In the genomic region with DNA sequence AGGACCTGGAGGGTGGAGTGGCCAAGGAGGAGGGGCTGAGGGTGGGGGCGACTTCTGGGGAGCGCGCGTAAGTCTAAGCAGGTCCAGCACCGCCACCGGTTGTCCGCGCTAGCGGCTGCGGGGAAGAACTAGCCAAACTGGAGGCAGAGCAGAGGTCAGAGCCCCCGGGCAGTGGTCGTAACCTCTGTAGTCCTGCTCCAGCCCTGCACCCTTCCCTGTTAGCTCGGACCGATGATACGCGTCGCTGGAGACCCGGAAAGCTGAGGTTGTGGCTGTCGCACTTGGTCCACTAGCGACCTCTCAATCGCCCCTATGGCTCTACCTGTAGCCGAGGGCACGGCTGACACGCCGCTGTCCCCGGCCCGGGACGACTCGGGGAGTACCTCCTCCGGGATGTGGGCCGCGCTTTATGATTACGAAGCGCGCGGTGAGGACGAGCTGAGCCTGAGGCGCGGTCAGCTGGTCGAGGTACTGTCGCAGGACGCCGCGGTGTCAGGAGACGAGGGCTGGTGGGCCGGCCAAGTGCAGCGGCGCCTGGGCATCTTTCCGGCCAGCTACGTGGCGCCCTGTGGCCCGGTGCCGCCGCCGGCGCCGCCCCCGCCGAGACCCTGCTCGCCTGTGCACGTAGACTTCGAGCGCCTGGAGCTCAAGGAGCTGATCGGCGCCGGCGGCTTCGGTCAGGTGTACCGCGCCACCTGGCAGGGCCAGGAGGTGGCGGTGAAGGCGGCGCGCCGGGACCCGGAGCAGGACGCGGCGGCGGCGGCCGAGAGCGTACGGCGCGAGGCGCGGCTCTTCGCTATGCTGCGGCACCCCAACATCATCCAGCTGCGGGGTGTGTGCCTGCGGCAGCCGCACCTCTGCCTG, we compare ENCODE assay signal across 9 mouse cellular contexts. TPM values are rescaled to one million over a fixed set of nuclear protein-coding genes. Genes with fewer than 3 reads are reported as not detected.
DNase-seq lines count a peak whose midpoint lies in the region; ATAC-seq and TF ChIP-seq lines count a peak whose summit lies in the region.
"Had no signal": no experiment of that assay in that cellular context is flagged by ENCODE, and none has a peak within 500 bp of the region (broad histone marks: within the 10 kb centered on the region; RNA-seq: fewer than 3 reads in every experiment).

A gene (plus strand): TSS at position 86 of the 864 bp plus-strand sequence.

- TF ChIP-seq POLR2A in kidney, adult 2 months (IDR thresholded peaks at IDR 0.05; ENCODE audit: low read depth, low read length), result no peak
- TF ChIP-seq POLR2A in thymus, adult 2 months (IDR thresholded peaks at IDR 0.05; ENCODE audit: control insufficient read depth, extremely low read depth, insufficient read depth, low read length, poor library complexity), result no peak

- ATAC-seq in intestine, postnatal 0 days, result peak; percentile 60
- no peak for ATAC-seq in CD4-positive, CD25-positive, alpha-beta regulatory T cell, adult 4 months

- peak within 1 kb of the TSS; percentile 85 for H3K27ac ChIP-seq in kidney, adult 2 months (ENCODE audit: insufficient read depth, low read depth, low read length)
- peak within 1 kb of the TSS; percentile 94 for H3K27ac ChIP-seq in intestine, postnatal 0 days (ENCODE audit: low read depth, low read length)
- no peak within 1 kb of the TSS for H3K27ac ChIP-seq in thymus, adult 2 months (ENCODE audit: control insufficient read depth, insufficient read depth, low read length)

- peak within 1 kb of the TSS; percentile 59 for H3K4me3 ChIP-seq in kidney, adult 2 months (ENCODE audit: insufficient read depth, low read depth, low read length)
- peak within 1 kb of the TSS; percentile 68 for H3K4me3 ChIP-seq in intestine, postnatal 0 days (ENCODE audit: low read depth, low read length)
- H3K4me3 ChIP-seq in thymus, adult 2 months (ENCODE audit: control insufficient read depth, insufficient read depth, low read length), result no peak within 1 kb of the TSS

- peak; percentile 50 for DNase-seq in kidney, adult 2 months
- no peak for DNase-seq in kidney, adult 9 months
- peak; percentile 33 to 62 for DNase-seq in cerebellum, adult 18-20 months
- peak; percentile 7 for DNase-seq in gastrocnemius, postnatal 25 days
- DNase-seq in mesoderm, embryonic 11.5 days (ENCODE audit: low read depth, low spot score), result peak; percentile 35
- DNase-seq in thymus, adult 2 months, result no peak

- H3K27me3 ChIP-seq in kidney, adult 2 months (replicated peaks; ENCODE audit: control insufficient read depth, insufficient read depth, low read length), result no peaks in the 10 kb centered on the region
- peaks cover 15% of the 10 kb centered on the region for H3K27me3 ChIP-seq in intestine, postnatal 0 days (replicated peaks; ENCODE audit: control insufficient read depth, insufficient read depth, low read length)
- peaks cover 14% of the 10 kb centered on the region for H3K27me3 ChIP-seq in thymus, adult 2 months (ENCODE audit: control insufficient read depth, insufficient read depth, low read length)

- WGBS in kidney, adult 2 months, result under 1% methylated on average over 93 of the region's 93 CpGs
- WGBS in intestine, postnatal 0 days, result under 1% methylated on average over 84 of the region's 93 CpGs
- 2% methylated on average over 85 of the region's 93 CpGs for WGBS in thymus, adult 2 months

- no peak for TF ChIP-seq CTCF in kidney, adult 2 months (conservative IDR thresholded peaks at IDR 0.05; ENCODE audit: insufficient read depth, insufficient read length, low read depth, low read length)
- TF ChIP-seq CTCF in intestine, postnatal 0 days (IDR thresholded peaks at IDR 0.05; ENCODE audit: low read depth), result peak; percentile 47
- TF ChIP-seq CTCF in thymus, adult 2 months (IDR thresholded peaks at IDR 0.05; ENCODE audit: borderline replicate concordance, control insufficient read depth, extremely low read depth, insufficient read depth, low read length, poor library complexity), result no peak

- H3K4me2 ChIP-seq in intestine, postnatal 0 days (replicated peaks; ENCODE audit: low read depth), result peak within 1 kb of the TSS; percentile 85

- peak within 1 kb of the TSS; percentile 74 for H3K9ac ChIP-seq in intestine, postnatal 0 days (ENCODE audit: low read depth, low read length)

- no peaks in the 10 kb centered on the region for H3K36me3 ChIP-seq in kidney, adult 2 months (ENCODE audit: control insufficient read depth, insufficient read depth, low read length)
- no peaks in the 10 kb centered on the region for H3K36me3 ChIP-seq in intestine, postnatal 0 days (ENCODE audit: control insufficient read depth, insufficient read depth)
- H3K36me3 ChIP-seq in thymus, adult 2 months (ENCODE audit: control insufficient read depth, insufficient read depth, low read length), result no peaks in the 10 kb centered on the region

- no peaks in the 10 kb centered on the region for H3K9me3 ChIP-seq in intestine, postnatal 0 days (ENCODE audit: control insufficient read depth)

- H3K4me1 ChIP-seq in kidney, adult 2 months (ENCODE audit: control insufficient read depth, insufficient read depth, low read length), result peaks cover 15% of the 10 kb centered on the region; the same call in 1 of the 2 replicates
- no peaks in the 10 kb centered on the region for H3K4me1 ChIP-seq in intestine, postnatal 0 days (replicated peaks; ENCODE audit: control insufficient read depth, insufficient read depth, low read length)
- H3K4me1 ChIP-seq in thymus, adult 2 months (replicated peaks; ENCODE audit: control insufficient read depth, insufficient read depth, low read length), result no peaks in the 10 kb centered on the region; the same call in 1 of the 2 replicates

RNA-seq across cellular contexts. Expression of the gene that starts here (rescaled TPM):
- polyA plus RNA-seq in kidney, adult 2 months (2012; rRNA removed), result 4.4 and 5.0 TPM in 2 replicates
- under 1 TPM; 0.05 to 0.08 TPM for total RNA-seq in gastrocnemius, postnatal 25 days (2021)
- 4.5 and 5.1 TPM in 2 replicates for polyA plus RNA-seq in intestine, postnatal 0 days (2015; fragmentation: Nextera tagmentation; extraction: Ambion mirVana)
- polyA plus RNA-seq in CD4-positive, CD25-positive, alpha-beta regulatory T cell, adult 4 months (2017; shearing (Covaris generic)), result not detected
- 0.03 TPM in 2 replicates for polyA plus RNA-seq in thymus, adult 2 months (2012; rRNA removed)
- total RNA-seq: MEL had no signal

Comparison
In these comparisons a context has a peak if more than half of its experiments do, and no peak if none do; other contexts are left out.
1. DNase-seq: peak in kidney, adult 2 months (single experiment), cerebellum, adult 18-20 months (2 of 2) and mesoderm, embryonic 11.5 days (single experiment); none in kidney, adult 9 months (single experiment) and thymus, adult 2 months (single experiment).
2. Peak in DNase-seq in gastrocnemius, postnatal 25 days; RNA of the gene not detected or under 1 TPM.